Mouse (Mus musculus): Measurements from ENCODE around the gene Rgmb.

The Rgmb gene

DNA sequence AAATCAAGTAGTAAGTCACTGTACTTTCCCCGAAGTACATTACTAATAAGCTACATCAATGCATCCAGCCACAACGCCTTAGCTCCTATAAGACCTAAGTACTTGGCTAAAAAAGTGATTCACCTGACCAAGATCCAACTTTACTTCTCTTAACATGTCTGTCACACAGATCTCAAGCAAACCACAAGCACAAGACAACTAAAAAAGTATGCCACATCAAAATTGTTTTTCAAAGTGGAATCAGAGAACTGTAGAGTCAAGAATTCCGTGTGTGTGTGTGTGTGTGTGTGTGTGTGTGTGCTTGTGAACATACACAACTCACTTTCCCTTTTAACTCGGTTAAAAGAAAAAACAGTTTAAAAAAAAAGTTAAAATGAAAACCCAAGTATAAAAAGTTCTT lies 9.1 kb downstream of the Rgmb start:
- DNase-seq, result no peak

DNA sequence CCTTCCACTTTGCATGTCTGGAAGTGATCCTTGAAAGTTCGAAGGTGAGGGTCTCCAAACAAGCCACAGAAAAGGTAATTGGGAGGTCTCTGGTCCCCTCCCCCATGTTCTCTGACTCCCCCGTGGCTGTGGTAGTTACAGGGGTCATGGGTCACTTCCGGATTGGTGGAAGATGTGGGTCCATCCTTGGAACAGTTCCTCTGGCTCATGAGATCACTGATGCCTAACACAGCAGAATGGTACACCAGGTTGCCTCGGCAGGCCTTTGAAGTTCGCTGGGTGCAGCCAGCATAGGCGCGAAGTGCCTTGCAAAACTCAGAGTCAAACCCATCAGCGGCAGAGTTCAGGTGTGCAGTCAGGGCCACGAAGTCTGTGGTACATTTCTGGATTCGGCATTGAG lies 10.1 kb downstream of the Rgmb start:
- DNase-seq, result no peak

DNA sequence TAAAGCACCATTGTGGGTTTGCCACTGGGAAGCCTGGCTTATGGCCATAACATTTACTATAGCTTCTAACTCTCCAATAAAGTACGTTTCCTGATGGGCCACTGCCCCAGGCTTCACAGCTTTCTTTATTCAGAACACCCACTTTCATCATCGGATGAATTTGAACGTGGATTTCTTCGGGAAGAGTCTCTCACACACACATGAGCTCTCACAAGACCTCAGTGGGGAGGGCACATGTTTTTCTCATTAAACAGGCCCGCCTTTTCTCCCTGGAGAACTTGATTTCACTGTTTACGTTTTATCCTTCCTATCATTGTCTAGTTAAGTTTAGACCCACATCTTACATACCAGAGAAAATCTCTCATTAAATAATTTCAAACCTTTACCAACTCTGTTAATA lies 10.7 kb downstream of the Rgmb start:
- DNase-seq, result no peak

DNA sequence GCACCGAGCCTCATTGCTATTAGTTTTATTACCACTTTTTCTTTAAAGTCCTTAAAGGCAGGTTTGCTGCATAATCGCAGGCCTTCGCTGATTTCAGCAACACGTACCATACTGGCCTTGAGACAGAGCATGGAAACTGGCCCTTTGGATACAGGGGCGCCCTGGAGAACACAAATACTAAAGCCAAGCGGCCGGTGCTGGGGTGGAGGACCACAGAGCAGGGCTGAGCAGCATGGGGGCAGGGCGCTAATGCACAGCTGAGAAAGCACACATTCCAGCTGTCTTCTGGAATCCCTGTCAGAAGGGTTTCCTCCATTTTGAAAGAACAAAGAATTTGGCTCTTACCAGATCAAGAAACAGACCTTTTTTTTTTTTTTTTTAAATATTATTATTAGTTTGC lies 12.5 kb downstream of the Rgmb start:
- no peak for DNase-seq

DNA sequence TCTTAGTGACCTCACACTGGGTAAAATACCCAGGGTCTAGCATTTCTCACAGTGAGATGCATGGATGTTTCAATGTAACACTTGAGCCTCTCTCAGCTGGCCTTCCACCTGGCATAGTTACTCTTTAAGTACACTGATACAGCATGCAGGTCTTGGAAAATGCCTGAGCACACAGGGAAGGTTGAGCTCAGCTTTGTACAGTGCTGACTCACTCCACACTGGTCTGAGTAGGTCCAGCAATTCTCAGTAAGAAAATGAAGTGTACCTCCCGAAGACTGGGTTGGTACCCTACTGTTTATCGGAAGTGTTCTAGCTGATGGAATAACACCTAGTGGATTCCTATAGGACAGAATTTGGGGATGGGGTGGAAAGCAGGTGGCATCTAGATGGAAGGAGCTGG lies 13.2 kb downstream of the Rgmb start:
- no peak for DNase-seq

DNA sequence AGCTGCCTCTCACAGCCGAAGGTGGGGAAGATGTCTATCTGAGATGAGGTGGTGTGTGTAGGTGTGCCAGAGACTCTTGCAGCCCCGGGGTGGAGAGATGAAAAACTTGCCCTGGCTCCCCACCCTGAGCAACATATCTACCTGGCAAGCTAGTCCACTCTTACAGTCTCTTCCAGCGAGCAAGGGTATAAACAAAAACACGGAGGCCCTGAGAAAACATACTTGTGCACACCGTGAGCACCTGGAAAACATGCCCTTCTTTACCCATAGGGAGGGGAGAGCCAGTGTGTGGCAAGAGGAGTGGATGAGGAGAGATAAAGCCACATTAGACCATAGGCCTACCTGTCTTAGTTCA lies 13.8 kb downstream of the Rgmb start:
- DNase-seq, result no peak

DNA sequence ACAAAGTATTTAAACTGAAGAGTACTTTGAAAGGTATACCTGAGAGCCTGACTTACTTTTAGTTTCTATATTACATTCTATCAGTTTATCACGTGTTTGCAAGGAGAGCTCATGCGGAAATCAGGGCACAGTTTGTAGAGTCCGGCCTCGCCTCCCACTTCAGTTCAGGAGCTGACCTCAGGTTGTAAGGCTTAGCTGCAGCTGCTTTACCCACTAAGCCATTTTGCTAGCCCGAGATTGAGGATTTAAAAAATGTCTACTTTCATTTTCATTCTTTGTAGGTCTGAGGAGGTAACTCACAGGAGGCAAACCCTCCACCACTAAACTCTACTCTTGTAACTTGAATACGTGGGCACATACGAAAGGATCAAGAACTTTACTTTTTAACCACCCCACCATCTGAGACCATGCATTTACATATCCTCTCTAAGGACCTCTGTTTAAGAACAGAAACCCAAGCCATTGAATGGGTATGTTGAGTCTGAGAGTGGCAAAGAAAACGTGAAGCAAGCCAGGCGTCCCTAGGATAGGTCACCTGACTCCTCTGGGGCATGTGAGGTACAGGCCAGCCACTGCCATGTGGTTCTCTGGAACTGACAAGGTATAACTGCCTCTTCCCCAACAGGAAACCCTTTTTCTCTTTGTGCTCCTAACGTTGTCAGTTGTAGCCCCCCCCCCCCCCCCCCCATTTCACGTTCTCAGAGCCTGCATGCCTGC lies 14.3 kb downstream of the Rgmb start:
- DNase-seq, result no peak

DNA sequence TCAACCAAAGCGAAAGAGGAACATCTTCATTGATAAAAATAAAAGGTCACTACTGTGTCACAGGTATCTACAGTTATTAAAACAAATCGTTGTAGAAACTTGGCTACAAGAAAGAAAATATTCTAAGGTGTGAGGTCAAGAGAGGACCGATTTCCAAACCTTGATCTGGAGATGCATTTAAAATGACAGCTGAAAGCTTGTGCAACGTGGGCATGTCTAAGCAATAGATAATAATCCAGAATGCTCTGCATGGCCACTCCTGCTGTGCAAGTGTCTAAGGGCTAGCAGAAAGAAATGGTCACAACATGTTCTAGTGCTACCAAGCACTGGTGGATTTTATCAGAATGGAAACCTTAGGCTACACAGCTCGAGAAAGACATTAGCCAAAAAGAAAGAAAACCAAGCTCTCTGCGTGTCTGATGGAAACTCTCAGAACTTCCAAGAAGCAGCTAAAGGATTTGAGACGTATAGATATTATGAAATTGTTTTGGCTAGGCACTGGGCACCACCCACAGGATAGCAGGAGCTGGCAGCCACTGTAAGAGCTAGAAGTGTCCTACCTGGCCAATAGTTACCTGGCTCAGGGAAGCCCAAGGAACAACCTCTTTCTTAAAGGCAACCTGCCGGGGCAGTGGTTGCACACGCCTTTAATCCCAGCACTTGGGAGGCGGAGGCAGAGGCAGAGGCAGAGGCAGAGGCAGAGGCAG lies 15.4 kb downstream of the Rgmb start:
- DNase-seq, result no peak

DNA sequence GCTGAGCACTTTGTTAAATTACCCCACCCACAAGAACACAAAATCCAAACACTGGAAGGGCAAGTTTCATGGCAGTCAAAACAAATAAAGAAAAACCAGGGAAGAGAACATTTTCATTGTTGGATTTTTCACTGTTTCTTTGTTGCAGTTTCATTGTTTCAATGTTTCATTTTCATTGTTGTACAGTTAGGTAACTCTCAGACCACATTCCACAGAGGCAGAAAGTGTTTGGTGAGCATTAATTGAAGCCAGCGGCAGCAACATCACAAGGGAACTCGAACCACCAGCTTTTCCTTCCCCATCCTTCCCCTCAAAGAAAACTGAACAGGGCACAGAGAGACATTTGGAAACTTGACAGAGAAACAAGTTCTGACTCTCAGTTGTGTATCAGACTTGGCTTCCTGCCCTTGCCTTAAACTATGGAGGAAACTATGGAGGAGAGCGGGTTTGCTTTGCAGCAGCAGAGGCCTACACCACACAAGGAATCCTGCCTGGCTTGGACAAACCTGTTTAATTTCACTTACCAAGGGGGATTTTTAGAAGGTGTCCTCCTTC lies 17.1 kb downstream of the Rgmb start:
- no peak for DNase-seq

DNA sequence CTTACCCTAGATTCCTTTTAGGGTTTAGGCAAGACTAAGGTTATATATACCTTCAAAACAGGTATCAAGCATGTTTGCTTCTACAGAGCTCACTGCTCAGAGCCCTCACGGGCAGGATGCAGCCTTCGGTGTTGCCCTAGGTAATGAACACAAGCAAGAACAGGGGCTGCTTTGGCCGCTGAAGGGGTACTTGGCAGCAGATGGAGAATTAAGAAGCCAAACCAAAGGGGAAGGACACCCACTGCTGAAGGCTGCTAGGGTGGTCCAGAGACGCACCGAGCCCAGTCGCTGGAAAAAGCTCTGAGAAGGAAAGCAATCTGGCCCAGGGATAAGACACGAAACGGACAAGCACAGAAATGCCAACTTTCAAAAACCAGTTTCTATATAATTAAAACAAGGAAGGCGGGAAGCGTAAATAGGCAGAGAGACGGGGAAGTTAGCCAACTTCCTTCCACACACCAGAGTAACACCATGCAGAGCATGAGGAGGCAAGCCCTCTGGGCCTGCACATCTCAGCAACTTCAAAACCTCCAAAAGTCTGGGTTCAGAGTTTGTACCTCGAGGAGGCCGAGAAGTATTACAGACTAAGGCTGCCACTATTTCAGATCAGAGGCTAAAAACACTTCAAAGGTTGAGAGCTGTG lies 18.6 kb downstream of the Rgmb start:
- no peak for DNase-seq

DNA sequence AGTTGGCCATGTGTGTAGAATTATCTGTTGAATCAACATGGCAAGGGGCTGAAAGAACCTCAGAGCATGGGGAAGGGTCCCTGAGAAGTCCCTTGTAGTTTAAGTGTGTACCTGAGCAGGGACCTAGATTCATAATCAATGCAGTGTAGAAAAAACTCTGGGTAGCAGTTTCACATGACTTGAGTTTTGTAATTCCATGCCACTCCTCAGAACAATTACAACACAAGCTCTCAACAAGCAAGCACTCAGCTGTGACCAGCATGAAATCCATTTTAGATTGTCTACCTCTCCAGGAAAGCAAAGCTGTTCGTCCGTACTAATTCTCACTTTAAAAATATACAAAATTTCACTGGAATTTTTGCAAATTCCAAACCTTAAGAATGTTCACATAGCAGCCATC lies 20.9 kb downstream of the Rgmb start:
- DNase-seq, result no peak

DNA sequence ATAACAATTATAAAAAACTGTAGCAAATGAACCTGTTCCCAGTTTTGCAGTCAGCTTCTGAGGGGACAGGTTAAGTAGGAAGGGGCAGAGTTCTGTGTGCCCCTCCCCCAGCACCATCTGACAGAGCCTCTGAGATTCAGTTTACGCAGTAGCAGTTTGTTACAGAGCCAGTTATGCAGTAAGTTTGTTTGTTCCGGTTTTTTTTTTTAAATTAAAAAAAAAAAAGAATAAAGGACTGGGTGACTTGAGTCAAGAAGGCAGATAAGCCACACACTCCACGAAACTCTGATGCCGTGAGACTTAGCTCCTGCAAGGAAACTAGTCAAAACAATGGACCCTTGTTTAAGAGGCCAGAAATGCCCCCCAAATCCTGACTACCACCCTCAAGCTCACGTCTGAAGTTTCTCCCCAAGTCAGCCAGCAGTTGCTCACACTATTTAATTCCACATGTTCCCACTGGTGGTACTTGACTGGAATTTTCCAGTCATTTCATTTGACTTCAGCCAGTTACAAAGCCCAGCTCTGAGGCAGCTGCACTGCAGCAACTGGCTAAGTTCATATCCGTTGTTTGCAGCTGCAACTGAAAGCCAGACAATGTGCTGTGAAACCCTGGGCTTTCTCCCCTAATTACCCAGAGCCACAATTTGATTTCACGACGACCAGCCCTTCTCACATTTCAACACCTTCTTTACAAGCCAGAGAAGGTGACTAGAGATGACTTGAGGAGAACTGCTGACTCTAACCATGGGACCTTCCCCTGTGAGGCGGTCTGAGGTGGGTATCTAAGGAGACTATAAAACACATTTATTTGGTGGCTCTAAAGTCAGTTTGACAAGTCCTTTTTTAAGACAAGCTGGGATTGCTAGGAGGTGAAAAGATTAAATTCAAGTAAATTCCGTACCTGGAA lies 22.1 kb downstream of the Rgmb start:
- DNase-seq, result no peak

DNA sequence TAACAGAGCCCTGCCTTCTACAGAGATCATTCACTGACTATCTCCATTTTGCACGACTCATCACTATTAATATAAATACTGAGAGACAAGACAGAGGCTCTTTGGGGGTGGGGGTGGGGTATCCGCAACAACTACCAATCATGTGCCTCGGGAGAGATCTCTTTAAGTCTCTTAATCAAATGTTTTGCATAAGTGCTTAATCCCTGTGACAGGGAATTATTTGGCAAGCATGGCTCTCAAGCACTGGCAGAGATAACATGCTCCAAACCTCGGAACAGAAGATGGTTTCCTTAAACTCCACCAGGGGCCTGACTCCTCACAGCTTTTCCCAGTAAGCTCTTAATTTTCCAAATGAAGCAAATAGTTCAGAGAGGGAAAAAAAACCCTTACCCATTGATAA lies 22.8 kb downstream of the Rgmb start:
- no peak for DNase-seq

DNA sequence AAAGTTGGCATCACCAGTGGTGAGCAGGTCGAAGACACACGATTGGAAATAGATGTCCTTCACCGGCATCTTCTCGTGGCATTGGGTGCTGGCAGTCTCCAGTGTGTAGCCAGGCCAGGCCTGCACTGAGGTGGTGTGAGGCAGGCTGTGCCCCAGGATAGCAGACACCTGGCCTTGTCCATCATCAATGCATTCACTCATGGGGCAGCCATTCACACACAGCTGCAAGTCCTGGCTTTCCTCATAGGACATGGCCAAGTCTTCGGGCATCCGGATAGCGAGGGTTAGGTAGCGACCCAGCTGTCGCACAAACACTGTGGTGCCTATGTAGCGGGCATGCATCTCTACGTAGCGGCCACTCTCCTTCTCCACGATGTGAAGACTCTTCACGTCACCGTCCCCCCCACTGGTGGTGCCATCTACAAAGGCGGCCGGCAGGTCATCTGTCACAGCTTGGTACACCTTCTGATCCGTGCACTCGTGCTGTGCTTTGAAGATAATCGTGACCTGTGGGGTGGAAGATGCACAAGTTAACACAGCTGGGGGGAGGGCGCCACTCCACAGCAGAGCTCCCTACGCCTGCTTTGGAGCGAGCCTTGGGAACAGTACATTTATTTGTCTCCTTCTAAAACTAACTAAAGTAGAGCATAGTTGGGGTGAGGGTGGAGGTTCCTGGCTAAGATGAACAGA lies 23.4 kb downstream of the Rgmb start:
- no peak for DNase-seq

DNA sequence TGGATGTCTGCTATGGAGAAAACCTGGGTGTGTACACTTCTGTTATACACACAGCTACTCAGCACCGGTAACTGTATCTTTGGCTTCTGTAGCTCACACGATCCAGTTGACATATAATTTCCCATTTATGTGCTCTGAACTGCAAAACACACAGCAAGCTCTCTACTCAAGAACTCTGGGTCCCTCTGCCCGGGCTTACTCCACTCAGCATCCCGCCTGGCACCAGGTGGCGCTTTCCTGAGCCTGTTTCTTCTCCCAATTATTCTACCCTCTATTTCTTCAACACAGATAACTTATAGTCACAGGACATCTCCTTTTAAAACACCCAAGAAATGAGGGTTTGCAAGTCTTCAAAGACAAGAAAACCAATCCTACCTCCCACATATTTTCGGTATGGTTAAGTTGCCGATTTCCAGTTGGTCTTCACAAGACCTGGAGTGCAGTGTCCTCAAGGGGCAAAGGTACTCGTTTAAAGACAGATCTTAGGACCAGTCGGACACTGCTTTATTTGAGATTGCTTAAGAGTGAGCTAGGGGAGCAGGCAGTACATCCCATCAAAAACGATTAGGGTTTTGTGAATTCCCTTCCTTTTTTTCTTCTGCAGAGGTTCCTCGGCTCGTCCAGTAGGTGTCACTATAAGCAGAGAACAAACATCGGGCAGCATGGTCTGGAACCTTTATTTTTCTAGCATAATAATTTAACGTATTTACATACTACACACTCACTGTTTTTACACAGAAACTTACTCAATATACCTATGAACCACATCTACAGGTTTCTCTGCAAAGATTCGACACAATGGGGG lies 26.6 kb downstream of the Rgmb start:
- no peak for DNase-seq

DNA sequence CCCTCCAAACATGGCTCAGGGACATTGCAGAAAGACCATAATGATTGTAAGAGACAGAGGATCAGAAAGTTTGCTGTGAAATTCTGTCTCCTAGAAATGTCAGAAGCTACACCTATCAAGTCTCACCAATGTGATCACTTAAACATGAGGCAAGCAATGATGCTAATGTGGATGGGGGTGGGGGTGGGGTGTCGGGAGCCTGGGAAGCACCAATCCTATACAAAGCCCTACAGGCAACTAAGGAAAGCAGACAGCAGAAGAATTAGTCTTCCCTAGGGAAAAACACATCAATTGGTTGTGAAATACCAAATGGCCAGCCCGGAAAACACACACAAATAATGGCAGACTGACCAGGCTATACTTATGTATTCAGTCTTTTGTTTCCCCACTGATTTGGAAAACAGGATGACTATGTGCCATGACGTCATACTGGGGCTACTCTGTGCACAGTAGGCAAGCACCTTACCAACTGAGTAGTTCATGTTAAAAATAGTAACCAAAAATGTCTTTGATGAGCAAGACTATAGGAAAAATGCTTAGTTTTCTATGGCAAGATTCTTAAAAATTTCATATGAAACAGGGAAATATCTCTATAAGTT lies 31.5 kb downstream of the Rgmb start:
- DNase-seq, result no peak

DNA sequence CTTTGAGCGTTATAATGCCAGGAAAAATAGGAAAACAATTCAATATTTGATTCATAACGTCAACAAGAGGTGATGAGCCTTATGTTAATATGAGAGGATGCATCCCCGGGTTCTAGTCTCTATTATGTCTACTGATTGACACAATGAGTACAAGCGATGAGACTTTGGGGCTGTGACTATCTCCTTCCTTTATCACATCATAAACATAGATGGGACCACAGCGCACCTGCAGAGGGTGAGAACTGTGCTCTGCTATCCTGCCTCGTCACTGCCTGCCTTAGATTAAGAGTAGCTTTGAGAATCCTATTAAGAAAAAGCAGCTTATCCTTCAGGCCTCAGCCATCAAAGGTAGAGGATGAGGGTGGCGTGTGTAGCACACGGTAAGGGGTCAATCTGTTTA lies 40.1 kb downstream of the Rgmb start:
- no peak for DNase-seq

DNA sequence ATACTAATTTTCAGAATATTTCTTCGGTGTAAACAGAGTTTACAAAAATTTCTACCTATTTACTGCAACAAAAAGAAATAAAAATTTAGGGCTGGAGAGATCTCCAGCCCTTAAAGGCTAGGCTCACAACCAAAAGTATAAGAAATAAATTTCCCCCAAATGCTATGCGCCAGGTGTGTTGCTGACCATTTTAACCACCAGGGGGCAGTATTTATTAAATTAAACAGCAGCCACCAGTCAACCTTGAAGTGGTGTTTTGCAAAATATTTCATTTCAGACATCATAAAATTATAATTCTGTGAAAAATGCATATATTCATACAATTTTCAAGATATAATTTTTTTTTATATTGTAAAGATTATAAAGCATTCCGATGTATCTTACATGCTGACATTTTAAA lies 43.8 kb downstream of the Rgmb start:
- no peak for DNase-seq

DNA sequence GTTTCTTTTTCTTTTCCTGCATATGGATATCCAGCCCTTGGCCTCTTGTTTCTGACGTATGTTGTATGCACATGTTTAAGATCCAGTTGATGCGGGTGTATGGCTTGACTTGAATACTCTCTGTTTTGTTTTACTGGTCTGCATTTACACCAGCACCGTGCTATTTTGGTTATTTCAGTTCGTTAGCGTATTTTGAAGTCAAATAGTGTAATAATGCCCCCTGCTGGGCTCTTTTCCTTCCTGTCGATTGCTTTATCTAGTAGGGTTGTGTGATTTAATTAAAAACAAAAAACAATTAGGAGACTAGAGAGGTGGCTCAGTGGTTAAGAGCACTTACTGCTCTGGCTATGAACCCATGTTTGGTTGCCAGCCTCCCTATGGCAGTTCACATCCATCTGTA lies 52.9 kb downstream of the Rgmb start:
- no peak for DNase-seq

DNA sequence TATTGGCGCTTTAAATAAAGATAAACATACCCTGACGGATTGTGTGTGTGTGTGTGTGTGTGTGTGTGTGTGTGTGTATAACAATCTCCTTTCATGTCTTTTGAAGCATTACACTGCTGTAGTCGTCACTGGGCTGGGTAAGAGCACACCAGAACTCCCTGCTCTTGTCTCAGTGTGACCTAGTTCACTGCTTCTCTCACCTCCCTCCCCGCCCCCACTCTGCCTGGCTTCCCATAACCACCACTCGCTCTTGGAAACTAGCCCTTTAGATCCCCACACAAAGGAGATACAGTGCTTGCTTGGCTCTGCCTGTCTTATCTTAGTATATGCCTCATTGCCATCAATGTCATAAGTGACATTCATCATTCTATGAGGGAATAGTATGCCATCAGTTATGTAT lies 54.5 kb downstream of the Rgmb start:
- no peak for DNase-seq

DNA sequence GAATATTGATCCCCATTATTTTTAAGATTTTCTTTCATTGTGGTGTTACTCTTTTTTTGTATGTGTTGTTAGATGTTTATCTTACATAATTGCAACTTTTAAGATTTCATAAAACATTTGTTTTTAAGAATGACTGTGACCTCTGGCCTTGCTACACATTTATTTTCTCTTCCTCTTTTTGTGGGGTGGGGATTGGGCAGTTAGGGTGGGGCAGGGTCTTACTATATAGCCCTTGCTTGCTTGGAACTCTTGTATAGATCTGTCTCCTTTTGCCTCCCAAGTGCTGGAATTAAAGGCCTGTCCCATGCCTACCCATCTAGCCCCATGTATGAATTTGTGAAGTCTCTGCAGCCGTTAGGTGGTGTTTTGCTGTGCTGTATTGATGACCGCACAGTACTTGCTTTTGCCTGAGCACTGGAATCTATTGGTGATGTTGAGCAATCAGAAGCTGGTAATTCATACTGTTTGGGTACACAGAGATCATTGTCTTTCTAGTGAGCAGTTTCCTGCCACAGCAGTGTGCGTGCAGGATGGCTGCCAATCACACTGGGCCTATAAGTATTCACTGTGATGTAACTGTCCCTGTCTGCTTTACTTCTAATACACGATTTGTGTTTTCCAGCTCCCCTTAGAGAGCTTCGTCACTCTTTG lies 56.1 kb downstream of the Rgmb start:
- no peak for DNase-seq
